Mouse (Mus musculus): ENCODE measurements at regions not wholly inside any gene's neighbourhood (a gene's known extent, or its start where the extent isn't known, plus 50 kb on each side); places are given as distances from the start of the nearest gene placed in this dataset.
A peak's percentile ranks its signal among the peaks of the same experiment; 100 is the strongest.

GRCm38 (mm10) chr6:140193084-140193939 lies 152.1 kb upstream of the Plcz1 start:
- in situ Hi-C loops (cut with MboI; ENCODE audit: low sequenced_read_pairs in 2 of 2, unreplicated experiment in 2 of 2), result no loop called here
- H3K27ac ChIP-seq (ENCODE audit: insufficient read depth, low read depth, low read length, poor library complexity, severe bottlenecking), result peak overlapping the region; percentile 47; the same call in 1 of the 2 replicates

GRCm38 (mm10) chr6:140192526-140192925 lies 151.3 kb upstream of the Plcz1 start:
- Histone ChIP-seq H3K9me3 (ENCODE audit: control insufficient read depth, insufficient read depth, low read depth, low read length) (no peaks in the 10 kb centered on the region), H3K4me1 (ENCODE audit: control insufficient read depth in 2 of 2, insufficient read depth in 2 of 2, low read length in 2 of 2, poor library complexity in 1 of 2) (peaks cover 12 to 30% of the 10 kb centered on the region in 2 experiments; a peak in 3 of 4 replicates), H3K27ac (ENCODE audit: insufficient read depth, low read depth, low read length, poor library complexity, severe bottlenecking) (peak overlapping the region; percentile 43; the same call in 1 of the 2 replicates), H3K36me3 (ENCODE audit: control insufficient read depth, insufficient read depth, low read length, poor library complexity, severe bottlenecking) (no peaks in the 10 kb centered on the region), H3K9ac (ENCODE audit: insufficient read depth, low read depth, low read length, poor library complexity, severe bottlenecking) (no peak overlapping the region; the same call in 1 of the 2 replicates), H3K4me3 (ENCODE audit: insufficient read depth in 1 of 2, low read depth in 1 of 2, low read length in 2 of 2, poor library complexity in 1 of 2, severe bottlenecking in 1 of 2) (no peak overlapping the region)
- in situ Hi-C loops (cut with MboI; ENCODE audit: low sequenced_read_pairs in 2 of 2, unreplicated experiment in 2 of 2), result no loop called here
- no peak for DNase-seq (ENCODE audit: low read depth, low spot score)
- TF ChIP-seq MAFK (IDR thresholded peaks at IDR 0.05; ENCODE audit: insufficient read depth, low read depth, low read length), result no peak
- no peak for TF ChIP-seq HCFC1 (IDR thresholded peaks at IDR 0.05; ENCODE audit: borderline replicate concordance, insufficient read depth, low read length)
- no peak for TF ChIP-seq CHD2 (IDR thresholded peaks at IDR 0.05; ENCODE audit: low read depth, low read length)
- no peak for TF ChIP-seq ZNF384 (IDR thresholded peaks at IDR 0.05; ENCODE audit: low read depth, low read length)
- TF ChIP-seq ZC3H11A (IDR thresholded peaks at IDR 0.05; ENCODE audit: borderline replicate concordance, low read depth, low read length), result no peak

More at GRCm38 (mm10) chr6:140193084-140193939, 152.1 kb upstream of the Plcz1 start:
- peaks cover 13 to 30% of the 10 kb centered on the region in 2 experiments for H3K4me1 ChIP-seq (ENCODE audit: control insufficient read depth in 2 of 2, insufficient read depth in 2 of 2, low read length in 2 of 2, poor library complexity in 1 of 2)
- 0 out of 2 replicates have a peak overlapping the region, but pooled peaks have one; percentile 13 for H3K9ac ChIP-seq (ENCODE audit: insufficient read depth, low read depth, low read length, poor library complexity, severe bottlenecking)
- H3K4me3 ChIP-seq (ENCODE audit: insufficient read depth in 1 of 2, low read depth in 1 of 2, low read length in 2 of 2, poor library complexity in 1 of 2, severe bottlenecking in 1 of 2), result peak overlapping the region; percentile 5 to 27; a peak in 3 of 4 replicates
- DNase-seq (ENCODE audit: low read depth, low spot score), result peak; percentile 30
- no peak for TF ChIP-seq ZNF384 (IDR thresholded peaks at IDR 0.05; ENCODE audit: low read depth, low read length)
- no peaks in the 10 kb centered on the region for H3K36me3 ChIP-seq (ENCODE audit: control insufficient read depth, insufficient read depth, low read length, poor library complexity, severe bottlenecking)
- H3K9me3 ChIP-seq (ENCODE audit: control insufficient read depth, insufficient read depth, low read depth, low read length), result no peaks in the 10 kb centered on the region

GRCm38 (mm10) chr6:140191341-140191740 lies 150.1 kb upstream of the Plcz1 start:
- H3K36me3 ChIP-seq (ENCODE audit: control insufficient read depth, insufficient read depth, low read length, poor library complexity, severe bottlenecking), result no peaks in the 10 kb centered on the region

DNA sequence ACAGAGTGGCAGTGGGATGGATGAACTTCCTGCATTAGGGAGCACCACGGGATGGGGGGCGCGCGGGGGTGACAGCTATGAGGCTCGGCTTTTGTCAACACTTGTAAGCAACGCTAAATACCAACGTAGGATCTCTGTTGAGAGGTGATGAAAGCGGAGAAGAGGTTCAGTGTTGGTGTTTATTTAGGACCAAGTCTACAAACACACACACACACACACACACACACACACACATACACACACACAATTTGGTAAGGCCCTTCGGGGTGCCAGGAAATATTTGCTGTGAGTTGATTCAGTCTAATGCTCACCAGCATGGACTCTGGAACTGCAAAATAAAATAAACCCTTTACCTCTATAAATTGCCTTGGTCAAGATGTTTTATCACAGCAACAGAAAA lies 148.3 kb upstream of the Plcz1 start:
- no peak overlapping the region for H3K9ac ChIP-seq (ENCODE audit: insufficient read depth, low read depth, low read length, poor library complexity, severe bottlenecking)
- no peak overlapping the region for H3K4me3 ChIP-seq (ENCODE audit: insufficient read depth in 1 of 2, low read depth in 1 of 2, low read length in 2 of 2, poor library complexity in 1 of 2, severe bottlenecking in 1 of 2)
- peaks cover 8 to 16% of the 10 kb centered on the region in 2 experiments; a peak in 3 of 4 replicates for H3K4me1 ChIP-seq (ENCODE audit: control insufficient read depth in 2 of 2, insufficient read depth in 2 of 2, low read length in 2 of 2, poor library complexity in 1 of 2)
- in situ Hi-C loops (cut with MboI; ENCODE audit: low sequenced_read_pairs in 2 of 2, unreplicated experiment in 2 of 2), result no loop called here
- no peaks in the 10 kb centered on the region for H3K36me3 ChIP-seq (ENCODE audit: control insufficient read depth, insufficient read depth, low read length, poor library complexity, severe bottlenecking)
- no peak for DNase-seq (ENCODE audit: low read depth, low spot score)
- no peak overlapping the region for H3K27ac ChIP-seq (ENCODE audit: insufficient read depth, low read depth, low read length, poor library complexity, severe bottlenecking)
- TF ChIP-seq HCFC1 (IDR thresholded peaks at IDR 0.05; ENCODE audit: borderline replicate concordance, insufficient read depth, low read length) (no peak), MAFK (IDR thresholded peaks at IDR 0.05; ENCODE audit: insufficient read depth, low read depth, low read length) (no peak), ZC3H11A (IDR thresholded peaks at IDR 0.05; ENCODE audit: borderline replicate concordance, low read depth, low read length) (no peak), ZNF384 (IDR thresholded peaks at IDR 0.05; ENCODE audit: low read depth, low read length) (no peak), CHD2 (IDR thresholded peaks at IDR 0.05; ENCODE audit: low read depth, low read length) (no peak)
- no peaks in the 10 kb centered on the region for H3K9me3 ChIP-seq (ENCODE audit: control insufficient read depth, insufficient read depth, low read depth, low read length)

More at GRCm38 (mm10) chr6:140191341-140191740, 150.1 kb upstream of the Plcz1 start:
- no peak overlapping the region for H3K27ac ChIP-seq (ENCODE audit: insufficient read depth, low read depth, low read length, poor library complexity, severe bottlenecking)
- peaks cover 10 to 25% of the 10 kb centered on the region in 2 experiments; a peak in 3 of 4 replicates for H3K4me1 ChIP-seq (ENCODE audit: control insufficient read depth in 2 of 2, insufficient read depth in 2 of 2, low read length in 2 of 2, poor library complexity in 1 of 2)
- DNase-seq (ENCODE audit: low read depth, low spot score), result no peak
- no peaks in the 10 kb centered on the region for H3K9me3 ChIP-seq (ENCODE audit: control insufficient read depth, insufficient read depth, low read depth, low read length)
- H3K9ac ChIP-seq (ENCODE audit: insufficient read depth, low read depth, low read length, poor library complexity, severe bottlenecking), result no peak overlapping the region
- in situ Hi-C loops (cut with MboI; ENCODE audit: low sequenced_read_pairs in 2 of 2, unreplicated experiment in 2 of 2), result no loop called here
- no peak overlapping the region for H3K4me3 ChIP-seq (ENCODE audit: insufficient read depth in 1 of 2, low read depth in 1 of 2, low read length in 2 of 2, poor library complexity in 1 of 2, severe bottlenecking in 1 of 2)
- TF ChIP-seq HCFC1 (IDR thresholded peaks at IDR 0.05; ENCODE audit: borderline replicate concordance, insufficient read depth, low read length) (no peak), MAFK (IDR thresholded peaks at IDR 0.05; ENCODE audit: insufficient read depth, low read depth, low read length) (no peak), CHD2 (IDR thresholded peaks at IDR 0.05; ENCODE audit: low read depth, low read length) (no peak)
